Mouse (Mus musculus): ENCODE results near the gene Gm37240. TPM values are rescaled to one million over a fixed set of nuclear protein-coding genes. Genes with fewer than 3 reads are reported as not detected.
A peak's percentile ranks its signal among the peaks of the same experiment; 100 is the strongest.

Gm37240 gene
- polyA plus RNA-seq, 1 experiment from 2014 or later = 3.0 TPM

GRCm38 (mm10) chr3:85841454-85842176, 45.7 kb downstream of the Gm37240 start:
- DNase-seq (ENCODE audit: low spot score) = no peak
- Histone ChIP-seq H3K4me1 (peaks cover 16% of the 10 kb centered on the region; the same call in 1 of the 2 replicates), H3K27ac (peak overlapping the region; percentile 62; the same call in 1 of the 2 replicates), H3K36me3 (no peaks in the 10 kb centered on the region), H3K4me3 (no peak overlapping the region), H3K9me3 (no peaks in the 10 kb centered on the region), H3K27me3 (ENCODE audit: insufficient read depth, poor library complexity, severe bottlenecking) (no peaks in the 10 kb centered on the region)
- 40% methylated on average over 2 of the region's 2 CpGs for WGBS

GRCm38 (mm10) chr3:85833627-85834026, 53.7 kb downstream of the Gm37240 start:
- Histone ChIP-seq H3K4me3 (no peak overlapping the region), H3K9me3 (no peaks in the 10 kb centered on the region), H3K27me3 (ENCODE audit: insufficient read depth, poor library complexity, severe bottlenecking) (no peaks in the 10 kb centered on the region), H3K4me1 (0 out of 2 replicates have a peak, but pooled peaks cover 3% of the 10 kb centered on the region), H3K27ac (no peak overlapping the region), H3K36me3 (no peaks in the 10 kb centered on the region)
- 79% methylated on average over 1 of the region's 1 CpGs for WGBS
- DNase-seq (ENCODE audit: low spot score) = no peak

GRCm38 (mm10) chr3:85832490-85833155, 54.7 kb downstream of the Gm37240 start:
- no peak for DNase-seq (ENCODE audit: low spot score)
- 85% methylated on average over 10 of the region's 10 CpGs for WGBS
- H3K4me1 ChIP-seq = no peaks in the 10 kb centered on the region
- H3K9me3 ChIP-seq = no peaks in the 10 kb centered on the region
- H3K27me3 ChIP-seq (ENCODE audit: insufficient read depth, poor library complexity, severe bottlenecking) = no peaks in the 10 kb centered on the region
- H3K27ac ChIP-seq = no peak overlapping the region
- H3K4me3 ChIP-seq = no peak overlapping the region
- H3K36me3 ChIP-seq = no peaks in the 10 kb centered on the region

GRCm38 (mm10) chr3:85831785-85832184, 55.5 kb downstream of the Gm37240 start:
- H3K4me1 ChIP-seq = no peaks in the 10 kb centered on the region
- no peaks in the 10 kb centered on the region for H3K27me3 ChIP-seq (ENCODE audit: insufficient read depth, poor library complexity, severe bottlenecking)
- DNase-seq (ENCODE audit: low spot score) = no peak
- no peaks in the 10 kb centered on the region for H3K36me3 ChIP-seq
- H3K9me3 ChIP-seq = no peaks in the 10 kb centered on the region
- WGBS = 74% methylated on average over 1 of the region's 1 CpGs
- H3K27ac ChIP-seq = no peak overlapping the region
- no peak overlapping the region for H3K4me3 ChIP-seq

- DNase-seq (ENCODE audit: low spot score) = no peak
- no peaks in the 10 kb centered on the region for H3K36me3 ChIP-seq
- H3K27ac ChIP-seq = no peak overlapping the region
- no peaks in the 10 kb centered on the region for H3K27me3 ChIP-seq (ENCODE audit: insufficient read depth, poor library complexity, severe bottlenecking)
- no peak overlapping the region for H3K4me3 ChIP-seq
- no peaks in the 10 kb centered on the region for H3K9me3 ChIP-seq
- no peaks in the 10 kb centered on the region for H3K4me1 ChIP-seq
- WGBS = 59% methylated on average over 4 of the region's 4 CpGs
These were observed 58.3 kb downstream of the Gm37240 start for GRCm38 (mm10) chr3:85829047-85829446.

- H3K36me3 ChIP-seq = no peaks in the 10 kb centered on the region
- H3K4me3 ChIP-seq = no peak overlapping the region
- H3K4me1 ChIP-seq = no peaks in the 10 kb centered on the region
- H3K9me3 ChIP-seq = no peaks in the 10 kb centered on the region
- DNase-seq (ENCODE audit: low spot score) = no peak
- H3K27ac ChIP-seq = no peak overlapping the region
- WGBS = 83% methylated on average over 6 of the region's 6 CpGs
- no peaks in the 10 kb centered on the region for H3K27me3 ChIP-seq (ENCODE audit: insufficient read depth, poor library complexity, severe bottlenecking)
These were observed 59.5 kb downstream of the Gm37240 start for GRCm38 (mm10) chr3:85827815-85828214.

GRCm38 (mm10) chr3:85827283-85827682, 60.0 kb downstream of the Gm37240 start:
- no peaks in the 10 kb centered on the region for H3K9me3 ChIP-seq
- H3K4me1 ChIP-seq = no peaks in the 10 kb centered on the region
- H3K27me3 ChIP-seq (ENCODE audit: insufficient read depth, poor library complexity, severe bottlenecking) = no peaks in the 10 kb centered on the region
- no peak overlapping the region for H3K27ac ChIP-seq
- no peak overlapping the region for H3K4me3 ChIP-seq
- H3K36me3 ChIP-seq = no peaks in the 10 kb centered on the region
- DNase-seq (ENCODE audit: low spot score) = no peak
- WGBS = 63% methylated on average over 4 of the region's 4 CpGs

- Histone ChIP-seq H3K9me3 (no peaks in the 10 kb centered on the region), H3K4me3 (no peak overlapping the region), H3K27me3 (ENCODE audit: insufficient read depth, poor library complexity, severe bottlenecking) (no peaks in the 10 kb centered on the region), H3K27ac (no peak overlapping the region), H3K4me1 (no peaks in the 10 kb centered on the region), H3K36me3 (no peaks in the 10 kb centered on the region)
- WGBS = 80% methylated on average over 15 of the region's 15 CpGs
- DNase-seq (ENCODE audit: low spot score) = no peak
These were observed 66.3 kb downstream of the Gm37240 start for GRCm38 (mm10) chr3:85820839-85821548.

- no peaks in the 10 kb centered on the region for H3K36me3 ChIP-seq
- 0 out of 2 replicates have a peak, but pooled peaks cover 1% of the 10 kb centered on the region for H3K4me1 ChIP-seq
- H3K9me3 ChIP-seq = no peaks in the 10 kb centered on the region
- H3K4me3 ChIP-seq = no peak overlapping the region
- H3K27me3 ChIP-seq (ENCODE audit: insufficient read depth, poor library complexity, severe bottlenecking) = no peaks in the 10 kb centered on the region
- WGBS = 76% methylated on average over 3 of the region's 3 CpGs
- DNase-seq (ENCODE audit: low spot score) = no peak
- H3K27ac ChIP-seq = no peak overlapping the region
These were observed 68.0 kb downstream of the Gm37240 start for GRCm38 (mm10) chr3:85819319-85819718.

- Histone ChIP-seq H3K36me3 (no peaks in the 10 kb centered on the region), H3K27me3 (ENCODE audit: insufficient read depth, poor library complexity, severe bottlenecking) (no peaks in the 10 kb centered on the region), H3K27ac (no peak within 1 kb of the TSS), H3K4me3 (no peak within 1 kb of the TSS), H3K4me1 (peaks cover 18% of the 10 kb centered on the region), H3K9me3 (no peaks in the 10 kb centered on the region)
- 84% methylated on average over 2 of the region's 2 CpGs for WGBS
- DNase-seq (ENCODE audit: low spot score) = no peak
These were observed 70.1 kb downstream of the Gm37240 start, which contains the start of gene Fam160a1 for GRCm38 (mm10) chr3:85817191-85817590. TSS of gene Fam160a1 (minus strand) at chr3:85817291.

- Histone ChIP-seq H3K27ac (no peak overlapping the region), H3K4me1 (peaks cover 22% of the 10 kb centered on the region), H3K36me3 (no peaks in the 10 kb centered on the region), H3K27me3 (ENCODE audit: insufficient read depth, poor library complexity, severe bottlenecking) (no peaks in the 10 kb centered on the region), H3K4me3 (no peak overlapping the region), H3K9me3 (no peaks in the 10 kb centered on the region)
- DNase-seq (ENCODE audit: low spot score) = no peak
- WGBS = 57% methylated on average over 7 of the region's 7 CpGs
These were observed 73.1 kb downstream of the Gm37240 start for GRCm38 (mm10) chr3:85814241-85814640.

- Histone ChIP-seq H3K27ac (0 out of 2 replicates have a peak overlapping the region, but pooled peaks have one; percentile 56), H3K4me3 (no peak overlapping the region), H3K27me3 (ENCODE audit: insufficient read depth, poor library complexity, severe bottlenecking) (no peaks in the 10 kb centered on the region), H3K4me1 (peaks cover 22% of the 10 kb centered on the region), H3K36me3 (no peaks in the 10 kb centered on the region), H3K9me3 (no peaks in the 10 kb centered on the region)
- DNase-seq (ENCODE audit: low spot score) = no peak
- 61% methylated on average over 4 of the region's 4 CpGs for WGBS
These were observed 74.0 kb downstream of the Gm37240 start for GRCm38 (mm10) chr3:85813101-85814014.
